Mouse (Mus musculus): ENCODE measurements around the gene Ehbp1. TPM values are rescaled to one million over a fixed set of nuclear protein-coding genes. Genes with fewer than 3 reads are reported as not detected.

The Ehbp1 gene
- total and polyA plus RNA-seq, 3 experiments = 2.5 to 4.0 (median 3.1) TPM

DNA sequence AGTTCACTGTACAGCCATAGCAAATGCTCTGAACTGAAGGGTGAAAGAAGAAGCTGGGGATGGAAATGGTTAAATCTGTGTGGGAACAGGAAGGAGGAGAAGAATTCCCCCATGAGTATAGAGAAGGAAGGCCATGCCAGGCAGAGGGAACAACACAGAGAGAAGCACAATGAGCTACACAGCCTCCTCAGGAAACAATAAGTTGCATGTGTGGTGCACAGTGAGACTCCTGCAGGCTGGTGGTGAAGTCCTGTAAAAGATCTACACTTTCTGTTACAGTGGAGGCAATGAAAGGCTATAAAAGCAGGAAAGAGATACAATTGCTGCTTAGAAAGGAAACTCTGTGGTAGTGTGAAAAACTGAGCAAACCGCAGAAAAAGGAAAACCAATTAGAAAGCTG, 357.0 kb downstream of the Ehbp1 start:
- no peak for DNase-seq (ENCODE audit: extremely low read depth)
- Histone ChIP-seq H3K9me3 (replicated peaks; ENCODE audit: low read length) (no peaks in the 10 kb centered on the region), H3K4me3 (replicated peaks in 1 of 3; ENCODE audit: low read depth in 2 of 3, low read length in 2 of 3, poor library complexity in 1 of 3) (no peak overlapping the region), H3K9ac (ENCODE audit: insufficient read depth, low read depth) (no peak overlapping the region), H3K4me1 (ENCODE audit: control insufficient read depth in 1 of 2, insufficient read depth in 2 of 2) (no peaks in the 10 kb centered on the region), H3K27me3 (replicated peaks) (no peaks in the 10 kb centered on the region), H3K27ac (ENCODE audit: insufficient read depth, low read depth) (no peak overlapping the region), H3K79me2 (replicated peaks; ENCODE audit: control insufficient read depth, extremely low read depth, insufficient read depth, poor library complexity, severe bottlenecking) (no peaks in the 10 kb centered on the region), H3K4me2 (ENCODE audit: insufficient read depth, low read depth, poor library complexity, severe bottlenecking) (no peak overlapping the region), H3K36me3 (replicated peaks in 1 of 2; ENCODE audit: control insufficient read depth in 1 of 2, insufficient read depth in 1 of 2, low read length in 1 of 2) (no peaks in the 10 kb centered on the region)
- TF ChIP-seq EP300 (IDR thresholded peaks at IDR 0.05; ENCODE audit: low read length) = no peak
- TF ChIP-seq JUND (conservative IDR thresholded peaks at IDR 0.05; ENCODE audit: low read depth, low read length) = no peak
- TF ChIP-seq HCFC1 (IDR thresholded peaks at IDR 0.05; ENCODE audit: low read depth, low read length) = no peak
- TF ChIP-seq RCOR1 (conservative IDR thresholded peaks at IDR 0.05; ENCODE audit: low read depth, low read length) = no peak
- TF ChIP-seq MAX (IDR thresholded peaks at IDR 0.05; ENCODE audit: low read length) = no peak
- TF ChIP-seq MAZ (IDR thresholded peaks at IDR 0.05; ENCODE audit: low read depth, low read length) = no peak
- TF ChIP-seq MEF2A (IDR thresholded peaks at IDR 0.05; ENCODE audit: borderline replicate concordance, low read depth, low read length) = no peak
- TF ChIP-seq NELFE (IDR thresholded peaks at IDR 0.05; ENCODE audit: low read depth, low read length) = no peak
- TF ChIP-seq RAD21 (IDR thresholded peaks at IDR 0.05; ENCODE audit: low read depth, low read length) = no peak
- no peak for TF ChIP-seq ZMIZ1 (IDR thresholded peaks at IDR 0.05; ENCODE audit: low read depth, low read length)
- no peak for TF ChIP-seq ETS1 (conservative IDR thresholded peaks at IDR 0.05; ENCODE audit: low read depth, low read length)
- dilution Hi-C loops (cut with MboI; ENCODE audit: extremely low pct_ligation_motif_present, extremely low pct_unique_long_range_greater_than_20kb, low sequenced_read_pairs) (no loop called here), in situ Hi-C loops (cut with MboI; ENCODE audit: low pct_ligation_motif_present, low pct_unique_long_range_greater_than_20kb, low sequenced_read_pairs) (no loop called here)

DNA sequence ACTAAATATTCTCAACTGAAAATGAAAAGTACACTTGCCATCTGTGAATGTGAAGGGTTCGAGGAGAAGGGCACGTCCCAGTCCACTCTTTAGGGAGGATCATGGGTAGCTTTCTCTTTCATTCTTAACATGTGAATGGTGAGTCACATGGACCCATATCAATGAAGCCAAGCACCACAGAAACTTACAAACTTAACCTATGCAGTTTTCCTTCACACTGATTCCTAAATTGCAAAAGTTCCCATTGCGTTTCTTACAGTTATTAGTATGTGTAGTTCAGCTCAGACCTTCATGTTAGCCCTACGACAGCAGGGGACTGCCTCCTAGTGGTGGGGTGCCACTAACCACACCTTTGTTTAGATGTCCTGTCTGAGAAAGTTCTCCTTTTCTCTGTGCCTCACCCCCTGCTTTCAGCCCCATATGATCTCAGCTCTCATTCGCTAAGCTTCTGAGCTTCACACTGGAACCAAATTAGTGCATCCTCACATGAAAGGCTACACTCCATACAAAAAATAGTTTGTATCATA, 368.0 kb downstream of the Ehbp1 start:
- H3K27ac ChIP-seq (ENCODE audit: insufficient read depth, low read depth) = no peak overlapping the region
- H3K4me2 ChIP-seq (ENCODE audit: insufficient read depth, low read depth, poor library complexity, severe bottlenecking) = peak overlapping the region; percentile 77
- H3K4me1 ChIP-seq (ENCODE audit: control insufficient read depth in 1 of 2, insufficient read depth in 2 of 2) = peaks cover 1 to 13% of the 10 kb centered on the region in 2 experiments; a peak in 3 of 4 replicates
- no peak overlapping the region for H3K4me3 ChIP-seq (replicated peaks in 1 of 3; ENCODE audit: low read depth in 2 of 3, low read length in 2 of 3, poor library complexity in 1 of 3)
- no peaks in the 10 kb centered on the region for H3K36me3 ChIP-seq (replicated peaks in 1 of 2; ENCODE audit: control insufficient read depth in 1 of 2, insufficient read depth in 1 of 2, low read length in 1 of 2)
- peak; percentile 71 for DNase-seq (ENCODE audit: extremely low read depth)
- no peaks in the 10 kb centered on the region for H3K27me3 ChIP-seq (replicated peaks)
- no peaks in the 10 kb centered on the region for H3K79me2 ChIP-seq (replicated peaks; ENCODE audit: control insufficient read depth, extremely low read depth, insufficient read depth, poor library complexity, severe bottlenecking)
- TF ChIP-seq CTCF (conservative IDR thresholded peaks at IDR 0.05 in 1 of 2, IDR thresholded peaks at IDR 0.05 in 1 of 2; ENCODE audit: low read depth in 2 of 2, low read length in 2 of 2) (peak; percentile 86 to 96), IRF4 (IDR thresholded peaks at IDR 0.05; ENCODE audit: low read depth, low read length) (peak; percentile 38; the same call in 1 of the 2 replicates), USF2 (conservative IDR thresholded peaks at IDR 0.05; ENCODE audit: low read depth, low read length) (no peak), MAX (IDR thresholded peaks at IDR 0.05; ENCODE audit: low read length) (peak; percentile 84), ELF1 (IDR thresholded peaks at IDR 0.05; ENCODE audit: low read depth, low read length) (0 out of 2 replicates have a peak, but pooled peaks have one; percentile 15), ETS1 (conservative IDR thresholded peaks at IDR 0.05; ENCODE audit: low read depth, low read length) (no peak), SIN3A (IDR thresholded peaks at IDR 0.05; ENCODE audit: low read length) (no peak), USF1 (IDR thresholded peaks at IDR 0.05; ENCODE audit: low read depth, low read length) (peak; percentile 5; the same call in 1 of the 2 replicates), MEF2A (IDR thresholded peaks at IDR 0.05; ENCODE audit: borderline replicate concordance, low read depth, low read length) (peak; percentile 40; the same call in 1 of the 2 replicates), JUN (IDR thresholded peaks at IDR 0.05; ENCODE audit: insufficient read depth, low read depth, low read length) (no peak), SMC3 (IDR thresholded peaks at IDR 0.05; ENCODE audit: low read depth, low read length) (peak; percentile 92), RAD21 (IDR thresholded peaks at IDR 0.05; ENCODE audit: low read depth, low read length) (peak; percentile 92), ZC3H11A (IDR thresholded peaks at IDR 0.05; ENCODE audit: low read depth, low read length) (peak; percentile 54; the same call in 1 of the 2 replicates), MYC (IDR thresholded peaks at IDR 0.05; ENCODE audit: low read depth, low read length) (peak; percentile 70)
- in situ Hi-C loops (cut with MboI; ENCODE audit: low pct_ligation_motif_present, low pct_unique_long_range_greater_than_20kb, low sequenced_read_pairs) (no loop called here), dilution Hi-C loops (cut with MboI; ENCODE audit: extremely low pct_ligation_motif_present, extremely low pct_unique_long_range_greater_than_20kb, low sequenced_read_pairs) (no loop called here)
- H3K9ac ChIP-seq (ENCODE audit: insufficient read depth, low read depth) = peak overlapping the region; percentile 50; the same call in 1 of the 2 replicates
- H3K9me3 ChIP-seq (replicated peaks; ENCODE audit: low read length) = no peaks in the 10 kb centered on the region

All from CH12.LX (cell line).